Mouse (Mus musculus) cerebellum, adult 11-12 months (tissue): ENCODE data around the gene Oxsr1.
"Not testable (repeated sequence)": the region's sequence is repeated elsewhere in the genome, so short reads cannot be mapped to it uniquely, and the experiment has no call there.

ENCODE experiments used
- DNase-seq: peaks from one replicate; pipeline ENCODE4 v3.0.0; 2022

Gene Oxsr1

DNA sequence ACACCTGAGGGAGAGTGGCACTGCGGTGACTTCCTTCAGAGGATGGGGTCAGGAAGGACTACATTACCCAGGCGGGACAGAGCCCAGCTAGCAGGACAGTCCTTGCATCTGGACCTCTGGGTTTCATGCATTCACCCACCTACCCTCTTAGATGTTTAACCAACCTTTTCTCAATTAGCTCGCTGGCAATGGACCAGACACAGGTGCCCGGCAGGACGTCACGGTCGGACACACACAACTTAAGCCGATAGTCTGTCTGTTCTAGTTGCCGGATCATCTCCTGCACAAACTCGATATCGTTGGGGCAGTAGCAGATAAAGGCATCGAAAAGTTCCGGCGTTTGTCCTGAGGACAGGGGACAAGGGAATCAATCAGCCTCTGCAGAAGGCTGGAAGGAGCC, 15.6 kb upstream of the Oxsr1 start:
- no peak for DNase-seq

DNA sequence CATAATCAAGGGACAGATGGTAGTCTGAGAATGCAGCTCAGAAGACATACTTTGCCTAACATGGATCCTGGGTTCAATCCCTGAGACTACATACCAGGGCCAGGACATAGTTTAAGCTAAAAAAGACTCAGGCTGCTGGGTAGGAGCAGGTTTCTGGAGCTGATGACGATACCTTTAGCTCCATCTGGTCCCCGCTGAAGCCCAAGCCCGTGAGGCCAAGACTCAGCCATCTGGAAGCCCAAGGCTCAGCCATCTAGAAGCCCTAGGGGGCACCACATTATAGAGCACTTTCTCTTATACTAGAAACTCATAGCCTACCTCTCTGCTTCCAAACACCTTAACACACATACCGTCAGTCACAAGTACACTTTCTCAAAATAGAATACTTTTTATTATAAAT, 13.3 kb upstream of the Oxsr1 start:
- DNase-seq, result peak; percentile 56

DNA sequence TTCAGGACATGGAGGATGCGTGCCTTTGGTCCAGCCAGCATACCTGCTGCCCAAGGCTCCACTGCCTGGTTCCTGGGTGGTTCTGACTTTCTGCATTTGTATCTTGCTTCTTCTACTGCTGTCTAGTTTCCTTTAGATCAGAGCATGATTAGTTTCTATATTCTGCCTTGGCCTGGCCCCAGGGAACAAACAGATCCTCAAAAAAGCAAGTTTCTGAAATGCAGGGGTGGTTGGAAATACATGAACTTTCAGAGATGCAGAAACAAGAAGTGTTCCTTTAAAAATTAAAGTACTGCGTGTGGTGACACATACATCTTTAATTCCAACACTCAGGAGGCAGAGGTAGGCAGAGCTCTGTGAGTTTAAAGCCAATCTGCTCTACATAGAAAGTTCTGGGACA, 12.6 kb upstream of the Oxsr1 start:
- DNase-seq, result no peak

GRCm38 (mm10) chr9:119334324-119334723, 12.1 kb upstream of the Oxsr1 start:
- DNase-seq, result no peak

- no peak for DNase-seq
Measured at GRCm38 (mm10) chr9:119330186-119330963, 8.1 kb upstream of the Oxsr1 start.

DNA sequence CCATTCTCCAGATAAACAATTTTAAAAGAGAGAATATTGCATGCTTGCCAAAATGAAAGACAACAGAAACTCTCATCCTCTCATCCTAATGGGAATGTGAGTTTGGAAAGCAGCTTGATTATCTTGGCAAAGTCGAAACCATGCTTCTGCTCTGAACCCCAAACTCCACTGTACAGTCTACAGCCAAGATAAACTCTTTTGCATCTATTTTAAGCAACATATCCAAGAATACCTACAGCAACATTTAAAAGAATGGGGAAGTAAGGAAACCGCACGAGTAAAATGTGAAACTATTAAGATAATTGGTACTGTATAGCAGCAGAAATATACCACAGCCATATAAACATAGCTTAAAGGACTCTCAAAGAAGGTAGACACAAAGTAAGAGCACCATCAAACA, 6.3 kb upstream of the Oxsr1 start:
- DNase-seq, result no peak

DNA sequence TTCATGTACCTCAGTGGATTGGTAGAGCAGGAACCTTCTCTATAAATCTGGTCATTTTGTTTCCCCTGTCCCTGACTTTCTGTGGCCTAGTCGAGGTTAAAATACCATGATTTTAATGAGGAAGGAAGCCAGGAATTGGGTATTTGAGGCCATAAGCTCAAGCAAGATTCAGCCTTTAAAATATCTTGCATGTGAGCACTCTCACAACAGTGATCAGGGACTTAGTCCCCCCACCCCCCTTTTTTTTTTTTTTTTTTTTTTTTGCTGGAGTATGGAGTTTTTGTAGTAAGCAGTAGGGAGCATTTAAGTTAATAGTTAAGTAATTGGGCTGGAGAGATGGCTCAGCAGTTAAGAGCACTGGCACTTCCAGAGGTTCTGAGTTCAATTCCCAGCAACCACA, 1.9 kb upstream of the Oxsr1 start:
- no peak for DNase-seq

GRCm38 (mm10) chr9:119323260-119323645, 1.0 kb upstream of the Oxsr1 start:
- no peak for DNase-seq

DNA sequence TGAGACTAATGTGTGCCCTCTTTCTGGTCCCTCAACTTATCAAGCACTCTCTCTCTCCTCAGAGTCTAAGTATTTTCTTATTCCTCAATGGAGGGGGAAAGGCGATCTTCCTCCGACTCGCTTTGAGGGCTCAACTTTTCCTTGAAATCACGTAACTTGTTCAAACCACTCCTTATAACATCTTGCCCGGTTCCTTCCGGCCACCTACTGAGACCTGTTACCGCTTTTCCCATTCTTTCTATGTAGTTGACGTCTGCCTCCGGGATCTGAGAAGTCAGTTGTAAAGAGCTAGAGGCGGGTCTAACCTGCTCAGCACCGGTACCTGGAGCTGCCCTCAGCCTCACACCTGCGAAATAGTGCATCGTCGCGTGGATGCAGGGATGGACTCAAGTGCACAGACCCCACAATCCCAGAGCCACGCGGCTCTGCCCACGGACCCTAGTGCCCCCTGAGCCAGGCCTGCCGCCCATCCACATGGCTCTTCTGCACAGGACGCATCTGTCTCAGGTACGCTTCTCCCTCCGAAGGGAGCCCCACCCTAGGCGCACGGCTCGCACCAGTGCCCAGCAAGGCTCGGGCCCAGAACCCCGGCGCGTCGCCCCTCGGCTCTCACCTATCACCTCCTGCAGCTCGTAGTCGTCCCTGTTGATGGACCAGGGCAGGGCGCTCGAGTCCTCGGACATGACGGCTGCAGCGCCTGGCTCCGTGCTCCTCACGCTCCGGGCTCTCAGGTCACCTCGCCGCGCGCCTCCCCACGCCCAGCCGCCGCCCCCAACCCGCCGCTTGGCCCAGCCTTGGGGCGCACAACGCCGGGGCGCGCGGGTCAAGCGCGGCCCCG, 616 bp downstream of the Oxsr1 start:
- peak; percentile 79 for DNase-seq

- no peak for DNase-seq
Measured at GRCm38 (mm10) chr9:119320946-119321345, 1.3 kb downstream of the Oxsr1 start.

DNA sequence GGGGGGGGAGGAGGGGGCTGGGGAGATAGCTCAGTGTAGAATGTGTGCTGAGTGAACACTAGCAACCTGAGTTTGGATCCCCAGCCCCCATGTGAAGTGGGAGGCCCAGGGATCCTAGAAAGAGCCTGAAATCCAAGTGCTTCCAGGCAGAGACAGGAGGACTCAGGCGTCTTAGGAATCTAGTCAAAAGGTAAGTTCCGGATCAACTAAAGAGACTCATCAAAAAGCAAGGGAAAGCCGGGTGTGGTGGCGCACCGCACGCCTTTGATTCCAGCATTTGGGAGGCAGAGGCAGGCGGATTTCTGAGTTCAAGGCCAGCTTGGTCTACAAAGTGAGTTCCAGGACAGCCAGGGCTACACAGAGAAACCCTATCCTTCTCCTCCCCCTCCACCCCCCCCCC, 1.8 kb downstream of the Oxsr1 start:
- DNase-seq, result peak; percentile 36

GRCm38 (mm10) chr9:119318891-119319290, 3.3 kb downstream of the Oxsr1 start:
- DNase-seq, result no peak

DNA sequence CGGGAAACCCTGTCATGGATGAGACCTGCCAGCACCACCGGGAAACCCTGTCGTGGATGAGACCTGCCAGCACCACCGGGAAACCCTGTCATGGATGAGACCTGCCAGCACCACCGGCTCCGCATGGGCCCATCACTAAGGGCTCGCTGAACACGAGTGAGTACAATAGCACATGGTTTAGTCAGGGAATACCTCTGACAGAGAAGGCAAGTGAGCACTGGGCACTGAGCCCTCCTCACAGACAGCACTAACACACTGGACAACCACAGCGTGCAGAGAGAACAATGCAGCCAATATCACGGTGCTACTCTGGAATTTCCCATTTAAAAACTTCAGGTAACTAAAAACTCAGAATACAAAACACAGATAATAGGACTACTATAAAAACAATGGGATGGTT, 9.1 kb downstream of the Oxsr1 start:
- DNase-seq, result no peak

DNA sequence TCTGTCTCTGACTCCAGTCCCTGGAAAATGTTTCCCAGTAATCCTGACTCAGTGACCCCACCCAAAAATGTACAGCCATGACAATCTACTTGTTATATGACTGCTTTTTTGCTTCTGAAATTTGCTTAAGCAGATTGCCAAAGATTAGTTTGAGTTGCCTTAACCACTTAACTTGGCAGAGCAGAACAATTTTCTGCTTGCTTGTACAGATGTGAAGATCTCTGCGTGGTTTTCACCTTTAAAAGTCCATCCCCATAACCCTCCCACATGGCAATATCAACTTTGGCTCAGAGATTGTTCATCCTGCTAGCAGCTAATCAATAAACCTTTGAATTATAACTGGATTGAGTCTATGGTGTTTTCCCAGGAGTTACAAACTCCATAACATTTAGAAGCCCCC, 13.2 kb downstream of the Oxsr1 start:
- DNase-seq, result no peak

GRCm38 (mm10) chr9:119305863-119306262, 16.4 kb downstream of the Oxsr1 start:
- no peak for DNase-seq

GRCm38 (mm10) chr9:119298563-119298962, 23.7 kb downstream of the Oxsr1 start:
- DNase-seq, result no peak

GRCm38 (mm10) chr9:119297696-119298095, 24.5 kb downstream of the Oxsr1 start:
- DNase-seq, result no peak

GRCm38 (mm10) chr9:119290791-119291190, 31.4 kb downstream of the Oxsr1 start:
- no peak for DNase-seq

- no peak for DNase-seq
Measured at GRCm38 (mm10) chr9:119280894-119281682, 41.1 kb downstream of the Oxsr1 start.

DNA sequence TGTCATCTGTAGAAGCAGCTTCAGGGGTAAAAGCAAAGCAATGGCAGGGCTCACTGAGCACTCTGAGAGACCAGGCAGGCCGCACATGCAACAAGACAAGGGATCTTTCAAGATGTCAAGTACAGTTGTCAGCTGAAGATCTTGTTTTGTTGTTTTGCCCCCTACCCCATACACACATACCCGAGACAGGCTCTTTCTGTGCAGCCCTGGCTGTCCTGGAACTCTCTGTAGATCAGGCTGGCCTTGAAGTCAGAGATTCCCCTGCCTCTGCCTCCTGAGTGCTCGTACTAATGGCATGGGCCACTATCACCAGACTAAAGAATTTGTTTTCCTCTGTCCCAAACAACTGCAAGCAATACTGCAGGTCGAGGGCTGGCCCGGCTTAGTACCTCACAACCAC, 44.2 kb downstream of the Oxsr1 start:
- no peak for DNase-seq

- DNase-seq, result peak; percentile 33
Measured at GRCm38 (mm10) chr9:119276321-119276720, 45.9 kb downstream of the Oxsr1 start.

GRCm38 (mm10) chr9:119274814-119275213, 47.4 kb downstream of the Oxsr1 start:
- not testable (repeated sequence) for DNase-seq

DNA sequence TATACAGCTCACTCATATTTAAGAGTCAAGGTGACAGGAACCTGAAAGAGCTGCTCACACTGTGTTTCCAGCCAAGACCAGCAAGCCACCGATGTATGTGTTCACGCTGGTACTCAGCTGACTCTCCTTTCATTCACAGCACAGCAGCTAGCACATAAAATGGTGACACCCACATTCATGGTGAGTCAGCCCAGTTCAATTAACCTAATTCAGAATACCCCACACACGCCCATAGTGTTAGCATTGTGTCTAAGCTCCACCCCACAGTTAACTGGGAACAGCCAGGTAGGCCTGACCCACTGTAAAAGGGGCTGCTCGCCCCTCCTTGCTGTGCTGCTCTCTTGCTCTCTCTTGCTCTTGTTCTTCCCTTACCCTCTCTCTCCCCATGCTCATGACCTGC, 50.7 kb downstream of the Oxsr1 start:
- DNase-seq, result no peak
